Mouse (Mus musculus) myocyte (in vitro differentiated cells): ENCODE measurements around the gene Gm21962. TPM values are rescaled to one million over a fixed set of nuclear protein-coding genes. Genes with fewer than 3 reads are reported as not detected.

Experiments
- H3K27me3 ChIP-seq: one replicate; pipeline ENCODE4 v1.6.1; 2011; ENCODE audit not compliant: control insufficient read depth, insufficient read depth, insufficient read length
- H3K36me3 ChIP-seq: one replicate; pipeline ENCODE4 v1.6.1; 2011; ENCODE audit not compliant: control insufficient read depth, insufficient read depth
- H3K4me2 ChIP-seq: one replicate; pipeline ENCODE4 v1.6.1; 2011; ENCODE audit warnings: low read depth, control low read depth
- H3K4me3 ChIP-seq: one replicate; pipeline ENCODE4 v1.5.1; 2011; ENCODE audit warnings: mild to moderate bottlenecking, control low read depth, moderate library complexity
- H3K79me2 ChIP-seq: one replicate; pipeline ENCODE4 v1.6.1; 2011; ENCODE audit not compliant: control insufficient read depth, insufficient read depth
- H3ac ChIP-seq: one replicate; pipeline ENCODE4 v1.6.1; 2011; ENCODE audit not compliant: control insufficient read depth, insufficient read length
- CEBPB ChIP-seq: IDR thresholded peaks from 2 replicates; pipeline ENCODE4 v1.6.1; 2011; ENCODE audit warnings: mild to moderate bottlenecking, moderate library complexity; ENCODE audit not compliant: poor library complexity, insufficient read depth, severe bottlenecking
- E2F4 ChIP-seq: IDR thresholded peaks from one replicate; pipeline ENCODE4 v1.6.1; 2011; ENCODE audit warnings: mild to moderate bottlenecking, control low read depth, moderate library complexity; ENCODE audit not compliant: insufficient read depth
- MAX ChIP-seq: IDR thresholded peaks from one replicate; pipeline ENCODE4 v1.6.1; 2011; ENCODE audit warnings: low read depth, mild to moderate bottlenecking, control low read depth
- MYOD1 ChIP-seq, 3 experiments: IDR thresholded peaks; one replicate each; pipeline ENCODE4 v1.6.1; 2011; ENCODE audit warnings: control low read depth in 2 of 3, low read depth in 2 of 3, mild to moderate bottlenecking in 2 of 3, moderate library complexity in 1 of 3; ENCODE audit not compliant: insufficient read length in 2 of 3, control insufficient read depth in 1 of 3
- MYOG ChIP-seq, 3 experiments: IDR thresholded peaks; one replicate each; pipeline ENCODE4 v1.6.1; 2011; ENCODE audit warnings: control low read depth in 2 of 3, low read depth in 2 of 3, mild to moderate bottlenecking in 2 of 3; ENCODE audit not compliant: insufficient read length in 2 of 3, control insufficient read depth in 1 of 3, insufficient read depth in 1 of 3
- POLR2A ChIP-seq: IDR thresholded peaks from one replicate; pipeline ENCODE4 v1.6.1; 2011; ENCODE audit warnings: low read depth, mild to moderate bottlenecking, control low read depth, moderate library complexity; ENCODE audit not compliant: insufficient read length
- POLR2AphosphoS2 ChIP-seq: IDR thresholded peaks from one replicate; pipeline ENCODE4 v1.6.1; 2011; ENCODE audit warnings: low read depth, control low read depth; ENCODE audit not compliant: insufficient read length
- REST ChIP-seq: IDR thresholded peaks from one replicate; pipeline ENCODE4 v1.6.1; 2011; ENCODE audit warnings: mild to moderate bottlenecking, control low read depth, moderate library complexity; ENCODE audit not compliant: insufficient read depth, insufficient read length
- SRF ChIP-seq: IDR thresholded peaks from one replicate; pipeline ENCODE4 v1.6.1; 2011; ENCODE audit warnings: low read depth; ENCODE audit not compliant: control insufficient read depth, insufficient read length
- TCF12 ChIP-seq: IDR thresholded peaks from one replicate; pipeline ENCODE4 v1.6.1; 2011; ENCODE audit warnings: mild to moderate bottlenecking, control low read depth; ENCODE audit not compliant: poor library complexity, insufficient read depth, severe bottlenecking
- TCF3 ChIP-seq: IDR thresholded peaks from one replicate; pipeline ENCODE4 v1.6.1; 2011; ENCODE audit warnings: low read depth, control low read depth; ENCODE audit not compliant: insufficient read length
- USF1 ChIP-seq: IDR thresholded peaks from one replicate; pipeline ENCODE4 v1.6.1; 2011; ENCODE audit warnings: low read depth, mild to moderate bottlenecking, control low read depth, moderate library complexity
- polyA plus RNA-seq: library from polyadenylated mRNA; unstranded; fragments of >200 nt; fragmentation: generic; extraction: Trizol; gene quantifications from one replicate; pipeline ENCODE4 v1.2.1, GENCODE M21; 2012; ENCODE audit warnings: missing spikeins

The Gm21962 gene
- polyA plus RNA-seq, 1 experiment, result not detected

GRCm38 (mm10) chr3:137633726-137634125, 37.6 kb upstream of the Gm21962 start:
- Histone ChIP-seq H3K4me2 (no peak overlapping the region), H3K27me3 (no peaks in the 10 kb centered on the region), H3ac (no peak overlapping the region), H3K36me3 (no peaks in the 10 kb centered on the region), H3K4me3 (no peak overlapping the region), H3K79me2 (no peaks in the 10 kb centered on the region)
- TF ChIP-seq POLR2AphosphoS2, result no peak
- TF ChIP-seq USF1, result no peak
- no peak for TF ChIP-seq TCF12
- TF ChIP-seq MYOG (IDR thresholded peaks at IDR 0.05; ENCODE audit: control insufficient read depth in 1 of 3, insufficient read depth in 1 of 3, insufficient read length in 2 of 3, low read depth in 2 of 3), result no peak
- no peak for TF ChIP-seq E2F4
- no peak for TF ChIP-seq REST
- no peak for TF ChIP-seq POLR2A

DNA sequence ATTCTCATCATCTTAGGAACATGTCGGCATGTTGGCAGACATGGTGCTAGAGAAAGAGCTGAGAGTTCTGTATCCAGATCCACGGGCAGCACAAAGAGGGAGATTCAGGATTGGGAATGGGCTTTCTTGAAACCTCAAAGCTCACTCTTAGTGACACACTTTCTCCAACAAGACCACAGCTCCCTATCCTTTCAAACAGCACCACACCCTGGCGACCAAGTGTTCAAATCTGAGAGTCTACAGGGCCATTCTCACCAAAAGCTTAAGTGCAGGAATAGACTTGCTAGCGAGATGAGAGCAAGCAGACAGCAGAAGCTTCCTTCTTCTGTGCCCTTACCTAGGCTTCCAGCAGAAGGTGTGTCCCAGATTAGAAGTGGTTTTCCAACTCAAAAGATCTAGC, 34.8 kb upstream of the Gm21962 start:
- Histone ChIP-seq H3ac (no peak overlapping the region), H3K79me2 (no peaks in the 10 kb centered on the region), H3K36me3 (no peaks in the 10 kb centered on the region), H3K4me3 (no peak overlapping the region), H3K27me3 (no peaks in the 10 kb centered on the region), H3K4me2 (no peak overlapping the region)
- TF ChIP-seq MAX, result no peak
- no peak for TF ChIP-seq MYOG (IDR thresholded peaks at IDR 0.05; ENCODE audit: control insufficient read depth in 1 of 3, insufficient read depth in 1 of 3, insufficient read length in 2 of 3, low read depth in 2 of 3)
- TF ChIP-seq TCF3, result no peak

GRCm38 (mm10) chr3:137641238-137641637, 30.1 kb upstream of the Gm21962 start:
- Histone ChIP-seq H3K27me3 (no peaks in the 10 kb centered on the region), H3K36me3 (no peaks in the 10 kb centered on the region), H3K4me3 (no peak overlapping the region), H3ac (no peak overlapping the region), H3K79me2 (no peaks in the 10 kb centered on the region), H3K4me2 (no peak overlapping the region)
- TF ChIP-seq CEBPB (no peak), POLR2AphosphoS2 (no peak), REST (no peak), MYOD1 (IDR thresholded peaks at IDR 0.05; ENCODE audit: control insufficient read depth in 1 of 3, insufficient read length in 2 of 3, low read depth in 2 of 3) (no peak), SRF (no peak), TCF12 (no peak), USF1 (no peak), TCF3 (no peak), E2F4 (no peak), MYOG (IDR thresholded peaks at IDR 0.05; ENCODE audit: control insufficient read depth in 1 of 3, insufficient read depth in 1 of 3, insufficient read length in 2 of 3, low read depth in 2 of 3) (no peak), MAX (no peak), POLR2A (no peak)

- H3ac ChIP-seq, result no peak overlapping the region
- H3K4me3 ChIP-seq, result no peak overlapping the region
- no peak overlapping the region for H3K4me2 ChIP-seq
- no peaks in the 10 kb centered on the region for H3K27me3 ChIP-seq
- no peaks in the 10 kb centered on the region for H3K36me3 ChIP-seq
- no peaks in the 10 kb centered on the region for H3K79me2 ChIP-seq
- no peak for TF ChIP-seq E2F4
- TF ChIP-seq USF1, result no peak
- no peak for TF ChIP-seq REST
- TF ChIP-seq SRF, result no peak
- no peak for TF ChIP-seq POLR2A
- TF ChIP-seq POLR2AphosphoS2, result no peak
- no peak for TF ChIP-seq TCF3
- no peak for TF ChIP-seq MYOD1 (IDR thresholded peaks at IDR 0.05; ENCODE audit: control insufficient read depth in 1 of 3, insufficient read length in 2 of 3, low read depth in 2 of 3)
- TF ChIP-seq MAX, result no peak
- no peak for TF ChIP-seq CEBPB
Measured at GRCm38 (mm10) chr3:137642137-137642536, 29.2 kb upstream of the Gm21962 start.

GRCm38 (mm10) chr3:137642568-137642967, 28.8 kb upstream of the Gm21962 start:
- no peaks in the 10 kb centered on the region for H3K36me3 ChIP-seq
- no peaks in the 10 kb centered on the region for H3K27me3 ChIP-seq
- no peaks in the 10 kb centered on the region for H3K79me2 ChIP-seq
- H3ac ChIP-seq, result no peak overlapping the region
- no peak overlapping the region for H3K4me2 ChIP-seq
- H3K4me3 ChIP-seq, result no peak overlapping the region
- TF ChIP-seq MYOD1 (IDR thresholded peaks at IDR 0.05; ENCODE audit: control insufficient read depth in 1 of 3, insufficient read length in 2 of 3, low read depth in 2 of 3) (no peak), SRF (no peak)

DNA sequence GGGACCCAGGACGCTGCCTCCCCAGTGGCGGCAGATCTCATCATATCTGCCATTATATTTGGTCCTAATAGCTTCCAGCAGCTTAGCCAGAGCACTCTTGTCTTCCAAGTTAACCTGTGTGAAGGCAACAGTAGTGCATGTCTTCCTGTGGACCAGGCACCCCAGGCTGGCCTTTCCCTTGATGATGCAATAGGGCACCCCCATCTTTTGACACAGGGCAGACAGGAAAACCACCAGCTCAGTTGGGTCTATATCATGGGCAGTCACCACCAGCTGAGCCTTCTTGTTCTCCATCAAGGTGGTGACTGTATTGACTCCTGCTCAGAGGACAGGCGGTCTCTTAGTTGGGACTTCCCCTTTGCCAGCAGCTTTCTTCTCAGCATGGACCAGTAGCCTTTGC, 27.2 kb upstream of the Gm21962 start:
- no peak overlapping the region for H3ac ChIP-seq
- H3K36me3 ChIP-seq, result no peaks in the 10 kb centered on the region
- H3K27me3 ChIP-seq, result no peaks in the 10 kb centered on the region
- H3K79me2 ChIP-seq, result no peaks in the 10 kb centered on the region
- TF ChIP-seq POLR2A, result no peak
- no peak for TF ChIP-seq MYOD1 (IDR thresholded peaks at IDR 0.05; ENCODE audit: control insufficient read depth in 1 of 3, insufficient read length in 2 of 3, low read depth in 2 of 3)
- no peak for TF ChIP-seq USF1
- no peak for TF ChIP-seq TCF3
- no peak for TF ChIP-seq POLR2AphosphoS2
- no peak for TF ChIP-seq MYOG (IDR thresholded peaks at IDR 0.05; ENCODE audit: control insufficient read depth in 1 of 3, insufficient read depth in 1 of 3, insufficient read length in 2 of 3, low read depth in 2 of 3)
- no peak for TF ChIP-seq REST
- no peak for TF ChIP-seq CEBPB
- TF ChIP-seq E2F4, result no peak
- TF ChIP-seq MAX, result no peak
- no peak for TF ChIP-seq TCF12
- TF ChIP-seq SRF, result no peak
- no peak overlapping the region for H3K4me2 ChIP-seq
- no peak overlapping the region for H3K4me3 ChIP-seq
